8 mouse cellular contexts compared by ENCODE assay signal in the genomic region with DNA sequence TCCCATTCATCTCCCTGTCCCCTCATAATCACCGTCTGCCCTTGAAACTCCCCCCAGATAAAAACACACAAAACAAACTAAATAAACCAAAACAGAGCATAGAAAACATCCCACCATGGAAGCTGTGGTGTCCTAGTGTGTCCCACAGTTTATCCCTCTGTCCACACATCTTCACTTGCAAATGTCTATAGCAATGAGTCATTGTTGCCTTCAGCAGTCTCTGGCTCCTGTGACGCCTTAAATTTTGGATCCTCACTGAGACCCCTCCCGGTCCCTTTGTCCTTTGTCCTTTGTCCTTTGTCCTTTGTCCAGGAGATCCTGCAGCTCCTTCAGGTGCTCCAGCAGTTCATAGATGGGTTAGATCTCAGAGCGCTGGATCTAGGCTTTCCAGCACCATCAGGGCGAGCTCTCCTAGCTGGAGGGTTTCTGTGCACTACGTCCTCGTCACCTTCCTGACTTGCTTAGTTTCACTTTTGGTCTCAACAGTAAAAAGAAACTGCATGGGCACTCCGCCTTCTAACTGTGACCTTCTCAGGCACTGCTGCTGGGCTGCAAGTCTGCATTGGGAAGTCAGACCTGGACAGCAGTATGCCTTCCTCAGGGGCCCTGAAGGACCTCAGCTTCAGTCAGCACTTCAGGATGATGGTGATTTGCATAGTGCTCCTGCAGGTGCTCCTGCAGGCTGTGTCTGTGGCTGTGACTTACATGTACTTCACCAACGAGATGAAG. TPM values are rescaled to one million over a fixed set of nuclear protein-coding genes. Genes with fewer than 3 reads are reported as not detected.
A peak's percentile ranks its signal among the peaks of the same experiment; 100 is the strongest.
DNase-seq lines count a peak whose midpoint lies in the region; ATAC-seq and TF ChIP-seq lines count a peak whose summit lies in the region.

A gene (plus strand): TSS at position 470 of the 729 bp plus-strand sequence.

- H3K4me3 ChIP-seq in kidney, embryonic 14.5 days (ENCODE audit: low read length) = no peak within 1 kb of the TSS
- H3K4me3 ChIP-seq in kidney, postnatal 0 days (replicated peaks; ENCODE audit: low read depth, low read length) = peak within 1 kb of the TSS; percentile 30
- H3K4me3 ChIP-seq in megakaryocyte, embryonic 14.5 days (replicated peaks) = peak within 1 kb of the TSS; percentile 91
- peak within 1 kb of the TSS; percentile 98 for H3K4me3 ChIP-seq in thymus, adult 2 months (ENCODE audit: control insufficient read depth, insufficient read depth, low read length)
- no peak within 1 kb of the TSS for H3K4me3 ChIP-seq in midbrain, postnatal 0 days (ENCODE audit: low read depth, low read length)

- H3K36me3 ChIP-seq in kidney, embryonic 14.5 days (ENCODE audit: control insufficient read depth, insufficient read depth, low read length) = no peaks in the 10 kb centered on the region
- no peaks in the 10 kb centered on the region for H3K36me3 ChIP-seq in kidney, postnatal 0 days (ENCODE audit: insufficient read depth, low read length)
- no peaks in the 10 kb centered on the region for H3K36me3 ChIP-seq in megakaryocyte, embryonic 14.5 days (replicated peaks; ENCODE audit: low read length)
- no peaks in the 10 kb centered on the region for H3K36me3 ChIP-seq in thymus, adult 2 months (ENCODE audit: control insufficient read depth, insufficient read depth, low read length)
- no peaks in the 10 kb centered on the region for H3K36me3 ChIP-seq in midbrain, postnatal 0 days (ENCODE audit: insufficient read depth, low read length)

- H3K27ac ChIP-seq in kidney, embryonic 14.5 days (ENCODE audit: low read depth, low read length) = no peak within 1 kb of the TSS
- H3K27ac ChIP-seq in kidney, postnatal 0 days = peak within 1 kb of the TSS; percentile 77
- peak within 1 kb of the TSS; percentile 98 for H3K27ac ChIP-seq in thymus, adult 2 months (ENCODE audit: control insufficient read depth, insufficient read depth, low read length)
- H3K27ac ChIP-seq in midbrain, postnatal 0 days (ENCODE audit: low read depth, low read length) = no peak within 1 kb of the TSS

- no peak for ATAC-seq in kidney, embryonic 14.5 days (ENCODE audit: low FRiP score, low TSS enrichment)
- ATAC-seq in kidney, postnatal 0 days (replicated peaks; ENCODE audit: low FRiP score, low read depth) = no peak
- ATAC-seq in midbrain, postnatal 0 days (ENCODE audit: low FRiP score) = no peak

- H3K27me3 ChIP-seq in kidney, embryonic 14.5 days (ENCODE audit: control insufficient read depth, insufficient read depth, low read length) = no peaks in the 10 kb centered on the region
- H3K27me3 ChIP-seq in kidney, postnatal 0 days (ENCODE audit: insufficient read depth, low read length) = no peaks in the 10 kb centered on the region
- H3K27me3 ChIP-seq in megakaryocyte, embryonic 14.5 days (replicated peaks) = no peaks in the 10 kb centered on the region
- H3K27me3 ChIP-seq in thymus, adult 2 months (ENCODE audit: control insufficient read depth, insufficient read depth, low read length) = no peaks in the 10 kb centered on the region
- no peaks in the 10 kb centered on the region for H3K27me3 ChIP-seq in midbrain, postnatal 0 days (ENCODE audit: insufficient read depth, low read length)

- H3K4me1 ChIP-seq in kidney, embryonic 14.5 days (ENCODE audit: control insufficient read depth, insufficient read depth, low read length) = peaks cover 5% of the 10 kb centered on the region; the same call in 1 of the 2 replicates
- peaks cover 3% of the 10 kb centered on the region; the same call in 1 of the 2 replicates for H3K4me1 ChIP-seq in kidney, postnatal 0 days (replicated peaks; ENCODE audit: insufficient read depth, low read length)
- peaks cover 35% of the 10 kb centered on the region for H3K4me1 ChIP-seq in megakaryocyte, embryonic 14.5 days
- peaks cover 17% of the 10 kb centered on the region for H3K4me1 ChIP-seq in thymus, adult 2 months (replicated peaks; ENCODE audit: control insufficient read depth, insufficient read depth, low read length)
- no peaks in the 10 kb centered on the region for H3K4me1 ChIP-seq in midbrain, postnatal 0 days (ENCODE audit: insufficient read depth, low read length)

- DNase-seq in kidney, adult 11 months = peak; percentile 75
- DNase-seq in gastrocnemius, postnatal 10 days = peak; percentile 11
- DNase-seq in kidney, postnatal 0 days (ENCODE audit: low spot score) = peak; percentile 54
- peak; percentile 67 for DNase-seq in thymus, adult 2 months
- DNase-seq in midbrain, postnatal 0 days (ENCODE audit: low spot score) = no peak
- no peak for DNase-seq in layer of hippocampus, adult 8-10 months (ENCODE audit: low spot score in 2 of 2)

- H3K4me2 ChIP-seq in kidney, embryonic 14.5 days (replicated peaks; ENCODE audit: low read depth, low read length) = no peak within 1 kb of the TSS; the same call in 1 of the 2 replicates
- peak within 1 kb of the TSS; percentile 54 for H3K4me2 ChIP-seq in kidney, postnatal 0 days (ENCODE audit: low read length)
- H3K4me2 ChIP-seq in midbrain, postnatal 0 days (ENCODE audit: low read depth, low read length, poor library complexity, severe bottlenecking) = no peak within 1 kb of the TSS; the same call in 1 of the 2 replicates

- 71% methylated on average over 9 of the region's 9 CpGs for whole genome bisulfite sequencing in kidney, embryonic 14.5 days
- WGBS in kidney, postnatal 0 days = 56% methylated on average over 9 of the region's 9 CpGs
- WGBS in thymus, adult 2 months = 8% methylated on average over 9 of the region's 9 CpGs
- WGBS in midbrain, postnatal 0 days = 68% methylated on average over 9 of the region's 9 CpGs

- TF ChIP-seq CTCF in kidney, postnatal 0 days (IDR thresholded peaks at IDR 0.05; ENCODE audit: low read depth) = no peak
- TF ChIP-seq CTCF in thymus, adult 2 months (IDR thresholded peaks at IDR 0.05; ENCODE audit: borderline replicate concordance, control insufficient read depth, extremely low read depth, insufficient read depth, low read length, poor library complexity) = no peak
- no peak for TF ChIP-seq CTCF in midbrain, postnatal 0 days (IDR thresholded peaks at IDR 0.05)

- H3K9me3 ChIP-seq in kidney, embryonic 14.5 days (ENCODE audit: control insufficient read depth, low read length) = no peaks in the 10 kb centered on the region
- H3K9me3 ChIP-seq in kidney, postnatal 0 days (replicated peaks; ENCODE audit: low read length) = no peaks in the 10 kb centered on the region
- H3K9me3 ChIP-seq in megakaryocyte, embryonic 14.5 days = no peaks in the 10 kb centered on the region
- H3K9me3 ChIP-seq in midbrain, postnatal 0 days (ENCODE audit: low read length) = no peaks in the 10 kb centered on the region

- TF ChIP-seq POLR2A in thymus, adult 2 months (IDR thresholded peaks at IDR 0.05; ENCODE audit: control insufficient read depth, extremely low read depth, insufficient read depth, low read length, poor library complexity) = no peak; the same call in 1 of the 2 replicates

- H3K9ac ChIP-seq in kidney, embryonic 14.5 days (ENCODE audit: low read depth, low read length) = no peak within 1 kb of the TSS
- H3K9ac ChIP-seq in kidney, postnatal 0 days (ENCODE audit: low read depth, low read length) = peak within 1 kb of the TSS; percentile 46; the same call in 1 of the 2 replicates
- H3K9ac ChIP-seq in midbrain, postnatal 0 days (replicated peaks; ENCODE audit: low read length, poor library complexity, severe bottlenecking) = no peak within 1 kb of the TSS

RNA-seq across cellular contexts. Expression of the gene that starts here (rescaled TPM):
- polyA plus RNA-seq in kidney, embryonic 14.5 days (2014; fragmentation: Nextera tagmentation; extraction: Ambion mirVana) = 0.10 and 0.38 TPM in 2 replicates
- 1 to 10 TPM; 5.3 to 6.1 TPM for total RNA-seq in gastrocnemius, postnatal 10 days (2021)
- 3.8 and 4.1 TPM in 2 replicates for polyA plus RNA-seq in kidney, postnatal 0 days (2015; fragmentation: Nextera tagmentation; extraction: Ambion mirVana)
- polyA plus RNA-seq in megakaryocyte, embryonic 14.5 days (2012; ENCODE audit: insufficient read depth, low replicate concordance) = 0.06 TPM in 1 of 2 replicates, not detected in the other
- 6.3 and 7.1 TPM in 2 replicates for polyA plus RNA-seq in thymus, adult 2 months (2012; rRNA removed)
- 0.47 and 3.3 TPM in 2 replicates for total RNA-seq in midbrain, postnatal 0 days (2014; rRNA removed)
- polyA plus RNA-seq in midbrain, postnatal 0 days (2015; fragmentation: Nextera tagmentation; extraction: Ambion mirVana) = 0.27 and 0.33 TPM in 2 replicates
- total RNA-seq in layer of hippocampus, adult 8-10 months (2022) = 1 to 10 TPM; 1.4 to 2.8 (median 2.2) TPM

Comparison
In these comparisons a context has a peak if more than half of its experiments do, and no peak if none do; other contexts are left out.
1. H3K27ac ChIP-seq: peak in kidney, postnatal 0 days (single experiment) and thymus, adult 2 months (single experiment); none in kidney, embryonic 14.5 days (single experiment) and midbrain, postnatal 0 days (single experiment).
2. H3K4me3 ChIP-seq: peak in kidney, postnatal 0 days (single experiment), megakaryocyte, embryonic 14.5 days (single experiment) and thymus, adult 2 months (single experiment); none in kidney, embryonic 14.5 days (single experiment) and midbrain, postnatal 0 days (single experiment).
3. DNase-seq: peak in kidney, adult 11 months (single experiment), gastrocnemius, postnatal 10 days (single experiment), kidney, postnatal 0 days (single experiment) and thymus, adult 2 months (single experiment); none in midbrain, postnatal 0 days (single experiment) and layer of hippocampus, adult 8-10 months (0 of 2).